Mouse (Mus musculus) cerebellum, adult 9-11 months (tissue): ENCODE data around the gene Gm9857.
A peak's percentile ranks its signal among the peaks of the same experiment; 100 is the strongest.

Source experiments
- DNase-seq: peaks from one replicate; pipeline ENCODE4 v3.0.0; 2022

The Gm9857 gene

GRCm38 (mm10) chr3:108921822-108922221, 18.4 kb downstream of the Gm9857 start:
- DNase-seq: no peak

GRCm38 (mm10) chr3:108920442-108921070, 19.7 kb downstream of the Gm9857 start:
- DNase-seq: no peak

GRCm38 (mm10) chr3:108918852-108919251, 21.4 kb downstream of the Gm9857 start:
- no peak for DNase-seq

- DNase-seq: no peak
These were observed 22.3 kb downstream of the Gm9857 start for GRCm38 (mm10) chr3:108917986-108918385.

- peak; percentile 14 for DNase-seq
These were observed 23.4 kb downstream of the Gm9857 start for GRCm38 (mm10) chr3:108916857-108917256.

GRCm38 (mm10) chr3:108915999-108916398, 24.2 kb downstream of the Gm9857 start:
- peak; percentile 76 for DNase-seq

- peak; percentile 96 for DNase-seq
These were observed 28.5 kb downstream of the Gm9857 start, which contains the start of gene Prpf38b for GRCm38 (mm10) chr3:108911548-108912413. TSS of gene Prpf38b (minus strand) at chr3:108911727.

GRCm38 (mm10) chr3:108911081-108911547, 29.1 kb downstream of the Gm9857 start:
- DNase-seq: peak; percentile 75

GRCm38 (mm10) chr3:108910303-108911080, 29.8 kb downstream of the Gm9857 start:
- peak; percentile 91 for DNase-seq

GRCm38 (mm10) chr3:108902934-108903333, 37.3 kb downstream of the Gm9857 start:
- DNase-seq: no peak

- no peak for DNase-seq
These were observed 38.2 kb downstream of the Gm9857 start for GRCm38 (mm10) chr3:108902038-108902437.

GRCm38 (mm10) chr3:108900681-108901080, 39.6 kb downstream of the Gm9857 start:
- no peak for DNase-seq

GRCm38 (mm10) chr3:108900147-108900546, 40.1 kb downstream of the Gm9857 start:
- DNase-seq: no peak

GRCm38 (mm10) chr3:108898640-108899039, 41.6 kb downstream of the Gm9857 start:
- no peak for DNase-seq

- DNase-seq: no peak
These were observed 47.3 kb downstream of the Gm9857 start for GRCm38 (mm10) chr3:108892914-108893313.

GRCm38 (mm10) chr3:108892080-108892479, 48.2 kb downstream of the Gm9857 start:
- no peak for DNase-seq
